Mouse (Mus musculus): ENCODE measurements around the gene Klhl40.

- TF ChIP-seq JUND (conservative IDR thresholded peaks at IDR 0.05; ENCODE audit: low read depth, low read length) = no peak
- TF ChIP-seq CHD2 (IDR thresholded peaks at IDR 0.05; ENCODE audit: low read length) = no peak
- TF ChIP-seq ZC3H11A (IDR thresholded peaks at IDR 0.05; ENCODE audit: low read depth, low read length) = no peak
- TF ChIP-seq POLR2A (IDR thresholded peaks at IDR 0.05; ENCODE audit: low read depth, low read length) = no peak
- TF ChIP-seq EP300 (IDR thresholded peaks at IDR 0.05; ENCODE audit: low read length) = no peak
- TF ChIP-seq ELF1 (IDR thresholded peaks at IDR 0.05; ENCODE audit: low read depth, low read length) = no peak
- TF ChIP-seq NRF1 (IDR thresholded peaks at IDR 0.05; ENCODE audit: low read depth, low read length) = no peak
- no peak for TF ChIP-seq NELFE (IDR thresholded peaks at IDR 0.05; ENCODE audit: low read depth, low read length)
- TF ChIP-seq CTCF (conservative IDR thresholded peaks at IDR 0.05 in 1 of 2, IDR thresholded peaks at IDR 0.05 in 1 of 2; ENCODE audit: low read depth in 2 of 2, low read length in 2 of 2) = no peak
- no peak for TF ChIP-seq CHD1 (IDR thresholded peaks at IDR 0.05; ENCODE audit: low read depth, low read length)
Observed at GRCm38 (mm10) chr9:121760271-121761090, 16.9 kb upstream of the Klhl40 start.
